Mouse (Mus musculus) embryonic facial prominence, embryonic 11.5 days (tissue): ENCODE measurements around the gene Fbxl2. TPM values are rescaled to one million over a fixed set of nuclear protein-coding genes. Genes with fewer than 3 reads are reported as not detected.

Experiments
- ATAC-seq: fragments of 200-750 bp; cut with Nextera tagmentation; replicated peaks from 2 replicates; pipeline ENCODE4 v1.8.0; 2017; ENCODE audit warnings: low read depth; ENCODE audit not compliant: insufficient number of reproducible peaks, low FRiP score, low TSS enrichment
- DNase-seq: peaks from one replicate; pipeline ENCODE4 v3.0.0-alpha.2; 2015; ENCODE audit warnings: low spot score
- H3K27ac ChIP-seq: fragments of 300-500 bp; sonication (generic); replicated peaks from 2 replicates; pipeline ENCODE4 v1.5.1; 2014; ENCODE audit warnings: mild to moderate bottlenecking, low read depth, low read length, control low read depth
- H3K27me3 ChIP-seq: fragments of 300-500 bp; sonication (generic); 2 replicates; pipeline ENCODE4 v1.6.1; 2014; ENCODE audit warnings: mild to moderate bottlenecking, low read length, moderate library complexity, mixed read lengths; ENCODE audit not compliant: control insufficient read depth, insufficient read depth
- H3K36me3 ChIP-seq: fragments of 300-500 bp; sonication (generic); replicated peaks from 2 replicates; pipeline ENCODE4 v1.6.1; 2014; ENCODE audit warnings: low read depth, mild to moderate bottlenecking, low read length, moderate library complexity, mixed read lengths; ENCODE audit not compliant: control insufficient read depth, insufficient read depth
- H3K4me1 ChIP-seq: fragments of 300-500 bp; sonication (generic); 2 replicates; pipeline ENCODE4 v1.6.1; 2014; ENCODE audit warnings: low read length, mixed read lengths; ENCODE audit not compliant: control insufficient read depth, insufficient read depth
- H3K4me2 ChIP-seq: fragments of 300-500 bp; sonication (generic); 2 replicates; pipeline ENCODE4 v1.6.1; 2014; ENCODE audit warnings: low read depth, mild to moderate bottlenecking, control low read depth, low read length, moderate library complexity
- H3K4me3 ChIP-seq: fragments of 300-500 bp; sonication (generic); 2 replicates; pipeline ENCODE4 v1.5.1; 2014; ENCODE audit warnings: low read depth, low read length, control low read depth
- H3K9ac ChIP-seq: fragments of 300-500 bp; sonication (generic); replicated peaks from 2 replicates; pipeline ENCODE4 v1.6.1; 2014; ENCODE audit warnings: mild to moderate bottlenecking, control low read depth, low read length
- H3K9me3 ChIP-seq: fragments of 300-500 bp; sonication (generic); replicated peaks from 2 replicates; pipeline ENCODE4 v1.6.1; 2016; ENCODE audit warnings: mild to moderate bottlenecking, low read length, inconsistent platforms, mixed read lengths; ENCODE audit not compliant: control insufficient read depth
- WGBS: fragments of 180-500 bp; shearing (Covaris S2); extraction: QIAGEN DNeasy Blood & Tissue Kit; methylation state at CpG from one replicate; pipeline ENCODE4 v1.1.7; 2014; 5-methylcytosine and 5-hydroxymethylcytosine counted together
- polyA plus RNA-seq: library from polyadenylated mRNA; unstranded; fragments of >200 nt; fragmentation: Nextera tagmentation; extraction: Ambion mirVana; gene quantifications from 2 replicates; pipeline ENCODE4 v1.2.1, GENCODE M21; 2014

Fbxl2 gene
- polyA plus RNA-seq, 1 experiment from 2014 or later = 8.1 TPM

GRCm38 (mm10) chr9:113939063-113939850 lies 106.7 kb downstream of the Fbxl2 start:
- Histone ChIP-seq H3K9ac (no peak overlapping the region), H3K27ac (no peak overlapping the region), H3K4me1 (no peaks in the 10 kb centered on the region), H3K4me3 (no peak overlapping the region), H3K4me2 (no peak overlapping the region), H3K36me3 (no peaks in the 10 kb centered on the region), H3K9me3 (no peaks in the 10 kb centered on the region), H3K27me3 (no peaks in the 10 kb centered on the region)
- WGBS = 87% methylated on average over 9 of the region's 9 CpGs
- ATAC-seq = no peak
- DNase-seq = no peak

DNA sequence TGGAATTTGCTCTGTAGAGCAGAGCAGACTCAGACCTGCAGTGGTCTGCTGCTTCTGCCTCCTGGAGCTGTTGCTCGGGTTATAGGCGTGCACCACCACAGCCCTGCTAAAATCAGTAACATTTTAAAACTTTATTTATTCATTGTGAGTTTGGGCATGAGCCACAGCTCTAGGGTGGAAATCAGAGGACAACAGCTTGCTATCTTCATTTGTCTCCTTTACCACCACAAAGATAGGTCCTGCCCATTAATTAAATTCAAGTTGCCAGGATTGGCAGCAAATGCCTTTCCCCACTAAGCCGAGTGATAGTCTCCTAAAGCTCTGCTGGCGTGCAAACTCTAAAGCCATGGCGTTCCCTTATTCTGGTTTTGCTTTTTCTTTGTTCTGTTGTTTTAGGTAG lies 110.4 kb downstream of the Fbxl2 start:
- Histone ChIP-seq H3K27ac (no peak overlapping the region), H3K36me3 (no peaks in the 10 kb centered on the region), H3K27me3 (no peaks in the 10 kb centered on the region), H3K4me1 (no peaks in the 10 kb centered on the region), H3K4me2 (no peak overlapping the region), H3K9ac (no peak overlapping the region), H3K4me3 (no peak overlapping the region), H3K9me3 (no peaks in the 10 kb centered on the region)
- 91% methylated on average over 5 of the region's 5 CpGs for WGBS
- DNase-seq (no peak), ATAC-seq (no peak)

GRCm38 (mm10) chr9:113932501-113932900 lies 113.5 kb downstream of the Fbxl2 start:
- peak; percentile 6 for DNase-seq
- ATAC-seq = no peak
- 25% methylated on average over 11 of the region's 11 CpGs for WGBS

DNA sequence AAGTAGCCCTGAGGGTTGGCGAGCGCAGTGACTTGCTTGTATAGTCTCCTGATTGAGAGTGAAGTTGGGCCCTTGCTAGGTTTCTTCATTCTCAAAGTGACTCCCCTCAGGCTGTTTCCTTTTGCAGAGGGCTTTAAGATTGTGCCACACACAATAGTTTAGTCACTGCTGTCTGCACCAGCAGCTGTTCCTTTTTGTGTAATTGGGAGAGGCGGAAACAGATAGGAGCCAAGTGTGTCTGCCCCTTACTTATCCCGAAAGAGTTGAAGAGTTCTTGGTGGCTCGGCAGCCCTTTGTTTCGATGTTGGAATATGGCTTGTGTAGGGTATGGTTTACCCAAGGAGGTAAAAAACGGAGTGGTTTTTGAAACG lies 113.9 kb downstream of the Fbxl2 start:
- peak overlapping the region; percentile 96 for H3K4me3 ChIP-seq
- no peaks in the 10 kb centered on the region for H3K36me3 ChIP-seq
- DNase-seq (peak; percentile 28), ATAC-seq (no peak)
- peak overlapping the region; percentile 92 for H3K9ac ChIP-seq
- H3K9me3 ChIP-seq = no peaks in the 10 kb centered on the region
- H3K4me1 ChIP-seq = no peaks in the 10 kb centered on the region
- H3K27me3 ChIP-seq = no peaks in the 10 kb centered on the region
- peak overlapping the region; percentile 80 for H3K4me2 ChIP-seq
- H3K27ac ChIP-seq = peak overlapping the region; percentile 80; the same call in 1 of the 2 replicates
- 2% methylated on average over 8 of the region's 8 CpGs for WGBS

More at GRCm38 (mm10) chr9:113932501-113932900, 113.5 kb downstream of the Fbxl2 start:
- Histone ChIP-seq H3K4me1 (no peaks in the 10 kb centered on the region), H3K4me3 (peak overlapping the region; percentile 96), H3K27ac (no peak overlapping the region; the same call in 1 of the 2 replicates), H3K36me3 (no peaks in the 10 kb centered on the region), H3K27me3 (no peaks in the 10 kb centered on the region), H3K9me3 (no peaks in the 10 kb centered on the region), H3K9ac (peak overlapping the region; percentile 92), H3K4me2 (peak overlapping the region; percentile 80)

GRCm38 (mm10) chr9:113931375-113932099 lies 114.5 kb downstream of the Fbxl2 start:
- DNase-seq (peak; percentile 37), ATAC-seq (peak; percentile 40)
- Histone ChIP-seq H3K27me3 (no peaks in the 10 kb centered on the region), H3K4me3 (peak overlapping the region; percentile 96), H3K4me1 (no peaks in the 10 kb centered on the region), H3K4me2 (peak overlapping the region; percentile 80), H3K27ac (peak overlapping the region; percentile 80), H3K9me3 (no peaks in the 10 kb centered on the region), H3K36me3 (no peaks in the 10 kb centered on the region), H3K9ac (peak overlapping the region; percentile 92)
- WGBS = under 1% methylated on average over 54 of the region's 91 CpGs

DNA sequence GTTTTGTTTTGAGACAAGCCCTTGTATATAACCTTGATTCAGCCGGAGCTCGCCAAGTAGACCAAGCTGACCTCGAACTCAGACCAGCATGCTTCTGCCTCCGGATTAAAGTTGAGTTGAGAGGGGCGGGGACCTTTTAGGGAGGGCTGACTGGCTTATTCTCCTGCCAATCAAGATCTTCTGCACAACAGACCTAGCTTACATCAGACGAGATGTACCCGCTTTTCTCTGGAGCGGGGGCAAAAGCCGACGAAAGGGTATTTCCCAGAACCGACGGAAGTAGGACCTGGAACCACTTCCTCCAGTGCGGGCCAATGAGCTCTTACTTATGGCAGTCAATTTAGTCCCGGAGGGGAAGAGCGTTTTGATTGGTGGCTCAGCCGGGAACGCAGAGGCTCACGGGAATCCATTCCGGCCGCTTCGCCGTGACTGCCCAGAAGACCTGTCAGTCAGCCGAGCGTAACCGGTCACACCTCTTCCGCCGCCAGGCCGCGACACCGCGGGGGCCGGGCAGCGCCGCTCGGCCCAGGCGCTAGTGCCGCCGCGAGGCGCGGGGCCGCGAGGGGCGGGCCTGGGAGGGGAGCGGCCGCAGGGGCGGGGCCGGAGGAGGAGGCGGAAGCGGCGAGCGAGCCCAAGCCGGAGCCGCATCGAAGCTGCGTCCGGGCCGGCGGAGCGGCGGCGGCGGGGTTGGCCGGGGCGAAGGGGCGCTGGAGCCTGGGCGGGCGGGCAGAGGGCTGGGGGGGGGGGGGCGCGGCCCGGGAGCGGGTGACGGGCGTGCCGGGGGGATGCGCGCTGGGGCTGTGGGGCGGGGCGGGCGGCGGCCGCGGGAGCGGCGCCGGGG lies 115.2 kb downstream of the Fbxl2 start, which contains the start of gene Ubp1:
Gene Ubp1, plus strand, starts transcription at position 401 of the 841 bp plus-strand sequence.
- Histone ChIP-seq H3K9me3 (no peaks in the 10 kb centered on the region), H3K4me1 (no peaks in the 10 kb centered on the region), H3K9ac (peak within 1 kb of the TSS; percentile 92), H3K27me3 (no peaks in the 10 kb centered on the region), H3K4me3 (peak within 1 kb of the TSS; percentile 96), H3K27ac (peak within 1 kb of the TSS; percentile 80), H3K4me2 (peak within 1 kb of the TSS; percentile 80), H3K36me3 (no peaks in the 10 kb centered on the region)
- DNase-seq = peak; percentile 98
- ATAC-seq = peak; percentile 98
- WGBS = under 1% methylated on average over 55 of the region's 86 CpGs

- H3K27ac ChIP-seq = no peak overlapping the region
- no peaks in the 10 kb centered on the region for H3K27me3 ChIP-seq
- DNase-seq = no peak
- WGBS = 81% methylated on average over 1 of the region's 1 CpGs
- no peaks in the 10 kb centered on the region for H3K4me1 ChIP-seq
- H3K9ac ChIP-seq = no peak overlapping the region
- no peak overlapping the region for H3K4me2 ChIP-seq
- ATAC-seq = no peak
- no peaks in the 10 kb centered on the region for H3K36me3 ChIP-seq
- no peak overlapping the region for H3K4me3 ChIP-seq
- H3K9me3 ChIP-seq = no peaks in the 10 kb centered on the region
Observed at GRCm38 (mm10) chr9:113929676-113930075, 116.3 kb downstream of the Fbxl2 start.
